8 mouse cellular contexts compared by ENCODE assay signal in the genomic region with DNA sequence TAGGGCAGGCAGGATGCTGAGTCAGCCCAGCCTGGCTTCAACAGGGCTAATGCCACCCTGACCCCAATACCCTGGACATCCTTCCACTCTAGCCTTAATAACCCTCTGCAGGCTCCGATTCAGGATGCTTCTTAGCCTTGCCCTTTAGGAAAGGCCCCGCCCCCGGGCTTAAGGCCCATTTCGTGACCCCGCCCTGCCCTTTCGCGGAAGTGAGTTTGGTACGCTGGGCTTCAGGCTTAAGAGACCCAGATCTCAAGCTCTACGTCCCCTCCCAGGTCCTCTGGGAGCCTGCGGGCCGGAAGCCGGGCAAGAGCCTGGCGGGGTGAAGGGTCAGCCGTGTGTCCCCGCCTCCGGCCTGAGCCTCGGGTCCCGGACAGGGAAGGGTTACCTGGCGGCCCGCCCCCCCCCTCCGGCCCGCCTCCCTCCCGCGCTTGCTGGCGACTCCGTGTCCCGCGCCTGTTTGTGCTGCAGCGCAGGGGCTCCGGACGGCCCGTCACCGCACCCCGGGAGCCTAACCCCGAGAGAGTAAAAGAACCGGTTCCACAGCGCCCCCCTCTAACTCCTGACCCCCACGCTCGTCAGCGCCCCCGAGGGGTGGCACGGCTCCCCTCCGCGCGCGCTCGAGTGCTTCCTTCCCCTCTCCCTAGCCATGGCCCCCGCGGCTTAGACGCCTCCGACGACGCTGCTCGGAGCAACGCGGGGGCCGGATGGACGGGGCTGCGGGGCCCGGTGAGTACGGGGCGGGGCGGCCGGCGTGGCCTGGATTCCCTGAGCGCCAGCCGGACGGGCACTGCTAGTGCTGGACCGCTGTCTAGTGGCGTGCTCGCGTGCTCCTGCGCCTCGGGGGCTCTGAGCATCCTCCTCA. TPM values are rescaled to one million over a fixed set of nuclear protein-coding genes. Genes with fewer than 3 reads are reported as not detected.
A peak's percentile ranks its signal among the peaks of the same experiment; 100 is the strongest.
DNase-seq lines count a peak whose midpoint lies in the region; ATAC-seq and TF ChIP-seq lines count a peak whose summit lies in the region.

A gene (minus strand): TSS at position 133 of the 865 bp plus-strand sequence.
A gene (plus strand): TSS at position 329 of the 865 bp plus-strand sequence.

- TF ChIP-seq CTCF in Patski (IDR thresholded peaks at IDR 0.05), result no peak

- H3K9ac ChIP-seq in forebrain, embryonic 16.5 days (replicated peaks; ENCODE audit: low read depth, low read length), result peak within 1 kb of the TSS; percentile 56

- H3K27me3 ChIP-seq in Patski, result no peaks in the 10 kb centered on the region
- no peaks in the 10 kb centered on the region for H3K27me3 ChIP-seq in forebrain, embryonic 16.5 days (replicated peaks; ENCODE audit: control insufficient read depth, insufficient read depth, low read length)

- peak; percentile 70 for ATAC-seq in Patski
- ATAC-seq in forebrain, embryonic 16.5 days, result peak; percentile 61
- ATAC-seq in hematopoietic stem cell, adult 5-6 weeks (replicated peaks in 1 of 2; ENCODE audit: insufficient read depth in 1 of 2, low FRiP score in 2 of 2, low TSS enrichment in 1 of 2, low read depth in 1 of 2, poor library complexity in 2 of 2, severe bottlenecking in 2 of 2), result peak; percentile 65 to 76
- ATAC-seq in megakaryocyte, adult 5-6 weeks (ENCODE audit: poor library complexity, severe bottlenecking), result peak; percentile 85

- CTCF ChIA-PET in Patski (lab: Charles Lee), result interaction anchor here (0.9 to 1.0 kb wide), 2 partner anchors 8 to 42 kb away, joined by 3 read pairs; no protein-coding TSS in a partner anchor

- H3K36me3 ChIP-seq in forebrain, embryonic 16.5 days (ENCODE audit: control insufficient read depth, insufficient read depth), result peaks cover 2% of the 10 kb centered on the region

- under 1% methylated on average over 60 of the region's 74 CpGs for WGBS in forebrain, embryonic 16.5 days

- H3K9me3 ChIP-seq in forebrain, embryonic 16.5 days (ENCODE audit: control insufficient read depth, low read length), result no peaks in the 10 kb centered on the region

- H3K4me1 ChIP-seq in forebrain, embryonic 16.5 days (replicated peaks; ENCODE audit: control insufficient read depth, insufficient read depth, low read length), result peaks cover 13% of the 10 kb centered on the region

- in situ Hi-C loops in Patski (cut with MboI; ENCODE audit: low pct_unique_long_range_greater_than_20kb), result no loop called here

- H3K27ac ChIP-seq in forebrain, embryonic 16.5 days (ENCODE audit: low read length), result no peak within 1 kb of the TSS

- POLR2A ChIA-PET in Patski (lab: Charles Lee), result interaction anchor here (1.3 to 3.2 kb wide), 2 partner anchors 12 to 49 kb away, joined by 3 to 16 read pairs; a partner anchor contains a TSS

- peak within 1 kb of the TSS; percentile 57 for H3K4me2 ChIP-seq in forebrain, embryonic 16.5 days (ENCODE audit: low read length)

- peak within 1 kb of the TSS; percentile 42 for H3K4me3 ChIP-seq in forebrain, embryonic 16.5 days (replicated peaks; ENCODE audit: low read length)

- DNase-seq in Patski (ENCODE audit: low read depth, low spot score), result no peak
- DNase-seq in cerebellum, adult 18-20 months, result peak; percentile 80 to 82
- peak; percentile 55 to 58 for DNase-seq in layer of hippocampus, postnatal 14 days (ENCODE audit: low spot score in 2 of 2)
- peak; percentile 96 for DNase-seq in retina, postnatal 7 days (ENCODE audit: low read depth, low spot score)
- DNase-seq in urinary bladder, postnatal 4 days (ENCODE audit: low spot score in 2 of 2), result peak; percentile 83 to 86

RNA-seq across cellular contexts. Expression of the first gene that starts in this region (rescaled TPM):
- 9.1 TPM for polyA plus RNA-seq in Patski (2021)
- polyA plus RNA-seq in forebrain, embryonic 16.5 days (2015; fragmentation: Nextera tagmentation; extraction: Ambion mirVana), result 1.7 and 1.8 TPM in 2 replicates
- total RNA-seq in hematopoietic stem cell, adult 5-6 weeks (2017), result 2.1 and 3.1 TPM in 2 replicates
- total RNA-seq in layer of hippocampus, postnatal 14 days (2021), result 1 to 10 TPM; 3.2 to 4.0 TPM
- total RNA-seq in megakaryocyte, adult 5-6 weeks (2015), result 1.4 and 1.8 TPM in 2 replicates
- total RNA-seq in megakaryocyte, adult 5-6 weeks (2017), result 0.81 and 3.2 TPM in 2 replicates

RNA-seq across cellular contexts. Expression of the second gene that starts in this region (rescaled TPM):
- 56.5 TPM for polyA plus RNA-seq in Patski (2021)
- polyA plus RNA-seq in forebrain, embryonic 16.5 days (2015; fragmentation: Nextera tagmentation; extraction: Ambion mirVana), result 9.7 and 10.5 TPM in 2 replicates
- 25.4 and 27.2 TPM in 2 replicates for total RNA-seq in hematopoietic stem cell, adult 5-6 weeks (2017)
- total RNA-seq in layer of hippocampus, postnatal 14 days (2021), result 10 to 100 TPM; 11.3 to 11.7 TPM
- 17.1 and 18.0 TPM in 2 replicates for total RNA-seq in megakaryocyte, adult 5-6 weeks (2015)
- 29.3 and 32.0 TPM in 2 replicates for total RNA-seq in megakaryocyte, adult 5-6 weeks (2017)
